ENCODE assay signal across 13 mouse cellular contexts in genomic region chr8:93983827-93984226, GRCm38 (mm10). TPM values are rescaled to one million over a fixed set of nuclear protein-coding genes. Genes with fewer than 3 reads are reported as not detected.
DNase-seq lines count a peak whose midpoint lies in the region; ATAC-seq and TF ChIP-seq lines count a peak whose summit lies in the region.
"Had no signal": no experiment of that assay in that cellular context is flagged by ENCODE, and none has a peak within 500 bp of the region (broad histone marks: within the 10 kb centered on the region; RNA-seq: fewer than 3 reads in every experiment).

No protein-coding gene starts in this region.

- WGBS in stomach, postnatal 0 days = 73% methylated on average over 3 of the region's 3 CpGs

- TF ChIP-seq CTCF in gastrocnemius, adult 2 months (IDR thresholded peaks at IDR 0.05) = peak; percentile 31
- peak; percentile 49 for TF ChIP-seq CTCF in stomach, postnatal 0 days (IDR thresholded peaks at IDR 0.05; ENCODE audit: low read depth)

- H3K4me2 ChIP-seq in stomach, postnatal 0 days (replicated peaks; ENCODE audit: low read depth) = no peak overlapping the region
- H3K4me2 ChIP-seq: liver, embryonic 13.5 days had no signal

- no peaks in the 10 kb centered on the region for H3K9me3 ChIP-seq in stomach, postnatal 0 days (ENCODE audit: control insufficient read depth, low read length)
- H3K9me3 ChIP-seq: embryonic facial prominence, embryonic 10.5 days; liver, embryonic 13.5 days had no signal

- no peaks in the 10 kb centered on the region for H3K27me3 ChIP-seq in stomach, postnatal 0 days (ENCODE audit: control insufficient read depth, insufficient read depth, low read length)
- H3K27me3 ChIP-seq: liver, embryonic 13.5 days had no signal

- no peak for DNase-seq in gastrocnemius, adult 2 months
- no peak for DNase-seq in gastrocnemius, postnatal 10 days
- peak; percentile 29 for DNase-seq in layer of hippocampus, adult 9-10 months (ENCODE audit: low spot score)
- DNase-seq in layer of hippocampus, adult 8-10 months (ENCODE audit: low spot score in 2 of 2) = no peak
- peak; percentile 63 to 65 for DNase-seq in right cerebral cortex, postnatal 10 days (ENCODE audit: low spot score in 2 of 2)
- DNase-seq in right cerebral cortex, postnatal 25 days = no peak
- no peak for DNase-seq in stomach, postnatal 0 days (ENCODE audit: low spot score)
- DNase-seq in urinary bladder, adult 2 months (ENCODE audit: low spot score) = no peak
- DNase-seq: gastrocnemius, postnatal 36 days; kidney, adult 11 months; liver, embryonic 13.5 days had no signal

- no peak overlapping the region for H3K27ac ChIP-seq in gastrocnemius, adult 2 months
- H3K27ac ChIP-seq in stomach, postnatal 0 days (replicated peaks) = no peak overlapping the region
- H3K27ac ChIP-seq: embryonic facial prominence, embryonic 10.5 days; liver, embryonic 13.5 days had no signal

- no peak overlapping the region for H3K9ac ChIP-seq in stomach, postnatal 0 days (ENCODE audit: low read length)
- H3K9ac ChIP-seq: liver, embryonic 13.5 days had no signal

- intact Hi-C loops in gastrocnemius, adult 2 months (cut with DNase I) = no loop called here

- peaks cover 22% of the 10 kb centered on the region for H3K36me3 ChIP-seq in stomach, postnatal 0 days (ENCODE audit: control insufficient read depth, insufficient read depth, low read length)

- no peak for ATAC-seq in stomach, postnatal 0 days (ENCODE audit: low FRiP score, low TSS enrichment)

- TF ChIP-seq EP300 in stomach, postnatal 0 days (optimal IDR thresholded peaks at IDR 0.05) = no peak

- no peaks in the 10 kb centered on the region for H3K4me1 ChIP-seq in stomach, postnatal 0 days (replicated peaks; ENCODE audit: control insufficient read depth, insufficient read depth)
- H3K4me1 ChIP-seq: embryonic facial prominence, embryonic 10.5 days; liver, embryonic 13.5 days had no signal

- no peak overlapping the region for H3K4me3 ChIP-seq in gastrocnemius, adult 2 months
- H3K4me3 ChIP-seq in stomach, postnatal 0 days (ENCODE audit: low read depth, low read length) = no peak overlapping the region
- H3K4me3 ChIP-seq: embryonic facial prominence, embryonic 10.5 days; liver, embryonic 13.5 days; myocyte had no signal

RNA-seq across cellular contexts. Expression of gene Amfr, which starts 28.8 kb away (rescaled TPM):
- total RNA-seq in gastrocnemius, adult 2 months (2021) = 100 to 1,000 TPM in 1 of 2 experiments, 10 to 100 TPM in 1; 97.5 to 101 TPM
- total RNA-seq in gastrocnemius, postnatal 10 days (2021) = 10 to 100 TPM; 81.5 to 82.3 TPM
- total RNA-seq in layer of hippocampus, adult 8-10 months (2022) = 100 to 1,000 TPM; 126 to 136 (median 132) TPM
- polyA plus RNA-seq in stomach, postnatal 0 days (2015; fragmentation: Nextera tagmentation; extraction: Ambion mirVana) = 42.6 and 46.5 TPM in 2 replicates
- polyA plus RNA-seq in urinary bladder, adult 2 months (2012; rRNA removed) = 83.0 and 90.3 TPM in 2 replicates

RNA-seq across cellular contexts. Expression of gene Nudt21, which starts 53.0 kb away (rescaled TPM):
- 10 to 100 TPM in 1 of 2 experiments, 1 to 10 TPM in 1; 8.0 to 15.0 TPM for total RNA-seq in gastrocnemius, adult 2 months (2021)
- total RNA-seq in gastrocnemius, postnatal 10 days (2021) = 10 to 100 TPM; 25.9 to 28.3 TPM
- 10 to 100 TPM; 43.9 to 57.1 (median 49.1) TPM for total RNA-seq in layer of hippocampus, adult 8-10 months (2022)
- polyA plus RNA-seq in stomach, postnatal 0 days (2015; fragmentation: Nextera tagmentation; extraction: Ambion mirVana) = 60.2 and 68.5 TPM in 2 replicates
- 28.9 and 30.5 TPM in 2 replicates for polyA plus RNA-seq in urinary bladder, adult 2 months (2012; rRNA removed)

RNA-seq across cellular contexts. Expression of gene Ogfod1, which starts 53.2 kb away (rescaled TPM):
- total RNA-seq in gastrocnemius, adult 2 months (2021) = 10 to 100 TPM; 23.0 to 27.4 TPM
- 10 to 100 TPM; 17.2 to 17.6 TPM for total RNA-seq in gastrocnemius, postnatal 10 days (2021)
- 100 to 1,000 TPM in 2 of 4 experiments, 10 to 100 TPM in 2; 87.9 to 136 (median 117) TPM for total RNA-seq in layer of hippocampus, adult 8-10 months (2022)
- 5.4 and 6.1 TPM in 2 replicates for polyA plus RNA-seq in stomach, postnatal 0 days (2015; fragmentation: Nextera tagmentation; extraction: Ambion mirVana)
- polyA plus RNA-seq in urinary bladder, adult 2 months (2012; rRNA removed) = 15.7 and 15.9 TPM in 2 replicates

Comparison
In these comparisons a context has a peak if more than half of its experiments do, and no peak if none do; other contexts are left out.
1. DNase-seq: peak in layer of hippocampus, adult 9-10 months (single experiment) and right cerebral cortex, postnatal 10 days (2 of 2); none in gastrocnemius, adult 2 months (single experiment), gastrocnemius, postnatal 10 days (single experiment), layer of hippocampus, adult 8-10 months (0 of 2), right cerebral cortex, postnatal 25 days (single experiment), stomach, postnatal 0 days (single experiment) and urinary bladder, adult 2 months (single experiment).